16 mouse cellular contexts compared by ENCODE assay signal in the genomic region with DNA sequence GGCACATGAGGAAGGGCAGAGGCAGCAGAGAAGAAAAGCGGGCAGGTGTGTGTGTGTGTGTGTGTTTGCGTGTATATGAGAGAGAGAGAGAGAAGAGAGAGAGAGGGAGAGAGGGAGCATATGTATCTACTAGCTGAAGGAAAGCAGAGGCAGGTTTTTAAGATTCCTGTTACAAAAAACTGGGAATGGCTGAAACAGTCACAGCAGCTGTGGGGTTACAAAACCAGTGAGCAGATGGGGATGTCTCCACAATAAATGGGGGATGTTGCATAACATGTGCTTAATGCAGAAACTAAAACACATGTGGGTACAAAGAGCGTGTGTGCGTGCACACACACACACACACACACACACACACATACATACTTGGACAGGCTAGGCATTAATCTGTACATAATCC. TPM values are rescaled to one million over a fixed set of nuclear protein-coding genes. Genes with fewer than 3 reads are reported as not detected.
DNase-seq lines count a peak whose midpoint lies in the region; ATAC-seq lines count a peak whose summit lies in the region.
"Had no signal": no experiment of that assay in that cellular context is flagged by ENCODE, and none has a peak within 500 bp of the region (broad histone marks: within the 10 kb centered on the region; RNA-seq: fewer than 3 reads in every experiment).

No protein-coding gene starts in this region.

- no peak for ATAC-seq in erythroblast, adult 5-6 weeks (replicated peaks; ENCODE audit: low FRiP score, poor library complexity, severe bottlenecking)
- ATAC-seq: hindbrain, postnatal 0 days; intestine, postnatal 0 days had no signal

- peak; percentile 23 to 73 for DNase-seq in layer of hippocampus, adult 18-20 months (ENCODE audit: low spot score in 2 of 2)
- DNase-seq in layer of hippocampus, postnatal 14 days (ENCODE audit: low spot score in 2 of 2): no peak
- peak; percentile 35 to 57 for DNase-seq in right cerebral cortex, adult 2 months (ENCODE audit: low spot score in 2 of 2)
- DNase-seq in right cerebral cortex, postnatal 14 days: no peak
- peak; percentile 51 for DNase-seq in layer of hippocampus, adult 9-11 months
- DNase-seq in kidney, postnatal 10 days: no peak
- DNase-seq: cerebellum, adult 8-10 months; gastrocnemius, postnatal 36 days; liver, embryonic 13.5 days; thymus, adult 18-20 months had no signal

RNA-seq across cellular contexts. Expression of gene Lrtm1, which starts 48.8 kb away (rescaled TPM):
- total RNA-seq in layer of hippocampus, adult 18-20 months (2021): not detected
- not detected for total RNA-seq in layer of hippocampus, postnatal 14 days (2021)
- total RNA-seq in erythroblast, adult 5-6 weeks (2015; ENCODE audit: low replicate concordance): not detected in 2 replicates
- total RNA-seq in erythroblast, adult 5-6 weeks (2017; ENCODE audit: low replicate concordance): 0.09 TPM in 1 of 2 replicates, not detected in the other
- total RNA-seq: common myeloid progenitor, adult 5-6 weeks; layer of hippocampus, postnatal 25 days; monocyte, adult 5-6 weeks had no signal

Comparison
In these comparisons a context has a peak if more than half of its experiments do, and no peak if none do; other contexts are left out.
1. DNase-seq: peak in layer of hippocampus, adult 18-20 months (2 of 2), right cerebral cortex, adult 2 months (2 of 2) and layer of hippocampus, adult 9-11 months (single experiment); none in layer of hippocampus, postnatal 14 days (0 of 2), right cerebral cortex, postnatal 14 days (single experiment) and kidney, postnatal 10 days (single experiment).